Mouse (Mus musculus) hindbrain, embryonic 15.5 days (tissue): ENCODE measurements around the gene Syna. TPM values are rescaled to one million over a fixed set of nuclear protein-coding genes. Genes with fewer than 3 reads are reported as not detected.
A peak's percentile ranks its signal among the peaks of the same experiment; 100 is the strongest.

Experiments used
- ATAC-seq: fragments of 200-750 bp; cut with Nextera tagmentation; 2 replicates; pipeline ENCODE4 v1.8.0; 2017; ENCODE audit warnings: low read depth, moderate number of reproducible peaks, moderate TSS enrichment; ENCODE audit not compliant: low FRiP score
- H3K27ac ChIP-seq: fragments of 300-500 bp; sonication (generic); replicated peaks from 2 replicates; pipeline ENCODE4 v1.5.1; 2015; ENCODE audit warnings: mild to moderate bottlenecking, inconsistent platforms
- H3K27me3 ChIP-seq: fragments of 300-500 bp; sonication (generic); 2 replicates; pipeline ENCODE4 v1.6.1; 2015; ENCODE audit warnings: control low read depth, inconsistent platforms
- H3K36me3 ChIP-seq: fragments of 300-500 bp; sonication (generic); 2 replicates; pipeline ENCODE4 v1.6.1; 2015; ENCODE audit warnings: control low read depth, inconsistent platforms
- H3K4me1 ChIP-seq: fragments of 300-500 bp; sonication (generic); replicated peaks from 2 replicates; pipeline ENCODE4 v1.6.1; 2015; ENCODE audit warnings: control low read depth, inconsistent platforms
- H3K4me2 ChIP-seq: fragments of 300-500 bp; sonication (generic); 2 replicates; pipeline ENCODE4 v1.6.1; 2015; ENCODE audit warnings: moderate library complexity, mild to moderate bottlenecking, inconsistent platforms
- H3K4me3 ChIP-seq: fragments of 300-500 bp; sonication (generic); 2 replicates; pipeline ENCODE4 v1.5.1; 2015; ENCODE audit warnings: mild to moderate bottlenecking, inconsistent platforms
- H3K9ac ChIP-seq: fragments of 300-500 bp; sonication (generic); 2 replicates; pipeline ENCODE4 v1.6.1; 2015; ENCODE audit warnings: inconsistent platforms
- H3K9me3 ChIP-seq: fragments of 300-500 bp; sonication (generic); 2 replicates; pipeline ENCODE4 v1.6.1; 2016; ENCODE audit warnings: control low read depth, inconsistent platforms
- WGBS: fragments of 180-500 bp; shearing (Covaris S2); methylation state at CpG from one replicate; pipeline ENCODE4 v1.1.7; 2015; 5-methylcytosine and 5-hydroxymethylcytosine counted together
- polyA plus RNA-seq: library from polyadenylated mRNA; unstranded; fragments of >200 nt; fragmentation: Nextera tagmentation; extraction: Ambion mirVana; gene quantifications from 2 replicates; pipeline ENCODE4 v1.2.1, GENCODE M21; 2015

The Syna gene
- polyA plus RNA-seq, 1 experiment from 2014 or later = 0.88 TPM

DNA sequence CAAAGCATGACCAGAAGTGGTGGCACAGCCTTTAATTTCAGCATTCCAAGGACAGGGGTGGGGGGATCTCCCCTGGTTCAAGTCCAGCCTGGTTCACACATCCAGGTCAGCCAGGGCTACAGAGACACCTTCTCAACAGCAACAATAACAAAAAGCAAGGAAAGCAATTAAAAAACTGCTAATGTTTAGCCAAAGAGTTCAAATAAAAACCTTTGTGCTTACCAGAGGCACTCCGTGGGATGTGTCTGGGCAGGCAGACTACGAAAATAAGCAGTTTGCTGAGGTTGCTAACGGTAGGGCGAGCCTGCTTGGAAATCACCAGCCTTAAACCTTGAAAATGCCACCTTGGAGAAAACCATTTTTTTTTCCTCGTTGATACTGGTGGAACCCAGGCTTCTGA lies 21.2 kb upstream of the Syna start, which contains the start of gene Rfc2:
Gene Rfc2, plus strand, starts transcription at position 221 of the 400 bp plus-strand sequence.
- no peak within 1 kb of the TSS for H3K9ac ChIP-seq
- no peaks in the 10 kb centered on the region for H3K27me3 ChIP-seq
- H3K9me3 ChIP-seq = no peaks in the 10 kb centered on the region
- no peaks in the 10 kb centered on the region for H3K36me3 ChIP-seq
- H3K4me2 ChIP-seq = no peak within 1 kb of the TSS
- no peak within 1 kb of the TSS for H3K4me3 ChIP-seq
- no peak within 1 kb of the TSS for H3K27ac ChIP-seq
- 84% methylated on average over 5 of the region's 5 CpGs for WGBS
- ATAC-seq = no peak
- H3K4me1 ChIP-seq = peaks cover 14% of the 10 kb centered on the region

DNA sequence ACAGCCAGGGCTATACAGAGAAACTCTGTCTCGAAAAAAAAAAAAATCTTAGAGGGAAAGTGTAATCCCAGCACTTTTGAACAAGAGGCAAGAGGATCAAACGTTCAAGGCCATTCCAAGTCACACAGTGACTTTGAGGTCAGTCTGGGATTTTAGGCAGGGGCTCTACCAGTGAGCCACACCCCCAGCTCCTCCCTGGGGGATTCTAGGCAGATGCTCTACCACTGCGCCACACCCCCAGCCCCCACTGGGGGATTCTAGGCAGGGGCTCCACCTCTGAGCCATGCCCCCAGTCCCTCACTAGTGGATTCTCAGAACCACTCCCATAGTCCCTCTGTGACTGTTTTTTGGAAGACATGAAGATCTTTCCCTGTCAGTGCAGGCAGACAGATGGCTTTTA lies 19.2 kb upstream of the Syna start:
- Histone ChIP-seq H3K27me3 (no peaks in the 10 kb centered on the region), H3K4me2 (no peak overlapping the region), H3K9ac (no peak overlapping the region), H3K4me1 (peaks cover 13% of the 10 kb centered on the region), H3K36me3 (no peaks in the 10 kb centered on the region), H3K9me3 (no peaks in the 10 kb centered on the region), H3K4me3 (no peak overlapping the region), H3K27ac (no peak overlapping the region)
- WGBS = 65% methylated on average over 3 of the region's 3 CpGs
- no peak for ATAC-seq

DNA sequence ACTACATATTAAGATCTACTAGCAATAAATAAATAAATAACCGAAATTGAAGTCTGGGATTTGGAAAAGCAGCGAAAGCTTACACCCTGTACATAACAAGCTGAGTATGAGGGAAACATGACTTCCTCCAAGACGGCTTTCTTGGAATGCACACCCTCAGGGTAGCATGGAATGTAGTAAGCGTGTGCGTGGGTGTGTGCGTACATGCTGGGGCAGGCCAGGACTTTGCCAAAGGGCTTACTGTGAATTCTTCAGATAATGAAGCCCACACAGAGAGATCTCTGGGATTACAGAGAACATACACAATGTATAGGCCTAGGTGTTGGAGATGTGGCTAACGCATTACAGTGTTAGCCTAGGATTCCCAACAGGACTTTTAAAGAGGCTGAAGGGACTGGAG lies 17.6 kb upstream of the Syna start:
- H3K4me1 ChIP-seq = peaks cover 4% of the 10 kb centered on the region
- H3K4me2 ChIP-seq = no peak overlapping the region
- no peaks in the 10 kb centered on the region for H3K9me3 ChIP-seq
- H3K27me3 ChIP-seq = no peaks in the 10 kb centered on the region
- no peak for ATAC-seq
- H3K9ac ChIP-seq = no peak overlapping the region
- H3K36me3 ChIP-seq = no peaks in the 10 kb centered on the region
- no peak overlapping the region for H3K27ac ChIP-seq
- 90% methylated on average over 7 of the region's 7 CpGs for WGBS
- H3K4me3 ChIP-seq = no peak overlapping the region

DNA sequence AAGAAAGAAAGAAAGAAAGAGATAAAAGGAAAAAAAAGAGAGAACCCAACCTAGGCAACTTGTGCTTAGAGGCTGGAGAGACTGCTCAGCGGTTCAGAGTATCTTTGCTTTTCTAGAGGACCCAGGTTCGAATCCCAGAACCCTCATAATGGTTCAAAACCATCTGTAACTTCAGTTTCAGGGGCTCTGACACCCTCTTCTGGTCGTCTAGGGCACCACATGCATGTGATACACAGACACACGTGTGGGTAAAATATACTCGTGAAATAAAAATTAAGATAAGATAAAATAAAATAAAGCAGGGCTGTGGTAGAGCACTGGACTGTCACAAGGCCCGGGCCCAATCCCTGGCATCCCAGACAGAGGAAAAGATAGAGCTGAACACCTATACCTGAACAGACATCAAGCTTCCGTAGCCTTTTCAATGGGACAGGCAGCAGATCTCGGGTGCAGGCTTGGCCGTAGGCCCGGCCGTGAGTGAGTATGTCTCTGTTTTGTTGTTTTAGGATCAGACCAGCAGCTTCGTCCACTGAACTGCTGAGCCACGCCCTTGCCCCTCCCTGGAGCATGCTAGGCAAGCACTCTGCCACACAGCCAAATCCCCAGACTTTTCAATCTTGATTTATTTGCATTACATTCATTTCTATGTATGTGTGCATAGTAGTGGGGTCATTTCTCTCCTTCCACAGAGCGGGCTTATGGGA lies 16.7 kb upstream of the Syna start:
- H3K4me1 ChIP-seq = peaks cover 11% of the 10 kb centered on the region
- H3K4me3 ChIP-seq = no peak overlapping the region
- no peak for ATAC-seq
- WGBS = 84% methylated on average over 14 of the region's 14 CpGs
- H3K9ac ChIP-seq = no peak overlapping the region
- no peak overlapping the region for H3K4me2 ChIP-seq
- H3K27ac ChIP-seq = no peak overlapping the region
- H3K9me3 ChIP-seq = no peaks in the 10 kb centered on the region
- no peaks in the 10 kb centered on the region for H3K27me3 ChIP-seq
- no peaks in the 10 kb centered on the region for H3K36me3 ChIP-seq

DNA sequence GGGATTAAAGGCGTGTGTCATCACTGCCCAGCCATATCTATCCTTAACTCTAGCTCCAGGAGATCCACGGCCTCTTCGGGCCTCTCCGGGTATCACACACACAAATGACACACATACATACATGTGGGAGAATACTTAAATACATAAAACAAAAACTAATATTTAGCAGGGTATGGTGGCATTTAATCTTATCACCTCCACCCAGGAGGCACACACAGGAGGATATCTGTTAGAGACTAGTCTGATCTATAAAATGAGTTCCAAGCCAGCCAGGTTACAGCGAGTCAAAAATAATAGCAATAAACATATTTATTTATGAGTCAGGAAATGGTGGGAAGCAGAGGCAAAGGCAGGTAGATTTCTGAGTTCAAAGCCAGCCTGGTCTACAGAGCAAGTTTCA lies 15.9 kb upstream of the Syna start:
- Histone ChIP-seq H3K9ac (no peak overlapping the region), H3K36me3 (no peaks in the 10 kb centered on the region), H3K27me3 (no peaks in the 10 kb centered on the region), H3K4me3 (no peak overlapping the region), H3K4me1 (peaks cover 16% of the 10 kb centered on the region), H3K27ac (no peak overlapping the region), H3K9me3 (no peaks in the 10 kb centered on the region), H3K4me2 (no peak overlapping the region)
- WGBS = 94% methylated on average over 5 of the region's 5 CpGs
- ATAC-seq = no peak

DNA sequence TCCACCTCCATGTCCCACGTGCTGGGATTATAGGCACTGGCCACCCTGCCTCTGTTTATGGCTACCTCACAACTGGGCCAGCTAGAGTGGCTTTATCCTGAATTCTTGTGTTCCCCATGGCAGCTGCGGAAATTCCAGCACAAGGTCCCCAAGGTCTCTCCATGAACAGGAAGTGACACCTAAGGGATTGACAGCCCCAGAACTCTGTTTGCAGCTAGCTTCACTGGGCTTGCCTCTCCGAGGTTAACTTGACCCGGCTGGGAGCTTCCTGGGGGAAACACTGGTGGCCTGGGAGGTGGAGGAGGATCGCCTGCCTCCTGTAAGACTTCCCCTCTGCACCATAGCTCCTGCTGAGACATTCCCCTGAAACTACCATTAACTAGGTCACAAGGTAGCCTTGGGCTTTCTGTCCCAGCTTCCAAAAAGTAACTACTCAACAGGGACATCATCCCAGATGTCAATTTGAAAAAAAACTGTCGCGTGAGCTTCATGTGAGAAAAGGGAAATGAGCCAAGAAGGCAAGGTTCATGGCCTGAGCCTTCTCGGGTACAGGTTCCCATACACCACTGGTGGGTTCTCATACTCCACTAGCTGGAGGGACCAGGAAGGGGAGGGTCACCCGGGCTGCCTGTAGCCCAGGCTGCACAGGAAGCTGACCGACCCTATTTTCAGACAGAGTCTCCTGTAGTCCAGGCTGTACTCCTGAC lies 12.7 kb upstream of the Syna start:
- Histone ChIP-seq H3K9me3 (no peaks in the 10 kb centered on the region), H3K4me1 (peaks cover 16% of the 10 kb centered on the region), H3K27ac (peak overlapping the region; percentile 86), H3K4me2 (peak overlapping the region; percentile 96), H3K36me3 (no peaks in the 10 kb centered on the region), H3K27me3 (no peaks in the 10 kb centered on the region), H3K4me3 (peak overlapping the region; percentile 59), H3K9ac (peak overlapping the region; percentile 70; the same call in 1 of the 2 replicates)
- WGBS = 42% methylated on average over 10 of the region's 10 CpGs
- ATAC-seq = no peak

DNA sequence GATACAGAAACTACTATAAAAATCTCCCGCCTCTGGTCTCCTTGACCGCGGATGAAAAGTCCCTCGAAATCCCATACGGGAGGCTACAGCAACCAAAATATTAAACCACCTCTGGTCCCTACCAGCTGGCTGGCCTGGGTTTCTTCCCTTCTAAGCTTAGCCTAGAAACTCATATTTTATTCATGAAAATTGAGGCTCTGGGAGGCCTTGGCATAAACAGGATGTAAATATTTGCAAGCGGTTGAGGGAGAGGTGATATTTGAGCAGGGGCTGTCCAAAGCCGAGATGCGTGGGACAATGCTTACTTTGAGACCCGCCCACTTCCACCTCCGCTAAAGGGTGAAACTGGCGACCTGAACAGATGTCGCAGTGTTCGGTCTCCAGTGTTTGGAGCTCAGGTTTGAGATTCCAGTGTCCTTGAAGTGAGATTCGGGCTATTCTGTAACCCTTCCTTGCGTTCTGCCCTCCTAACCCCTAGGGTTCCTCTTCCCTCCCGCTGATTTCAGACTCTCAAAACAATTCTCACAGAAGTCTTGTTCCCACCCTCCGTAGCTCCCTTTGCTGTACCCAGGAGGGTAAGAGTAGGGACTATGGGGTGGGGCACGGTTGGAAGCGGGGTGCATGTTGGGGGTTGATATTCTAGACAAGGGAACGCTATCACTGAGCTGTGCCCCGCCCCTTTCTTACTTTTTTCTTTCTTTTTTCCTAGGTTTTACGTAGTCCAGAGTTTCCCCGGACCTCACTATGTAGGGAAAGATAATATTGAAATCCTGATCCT lies 11.9 kb upstream of the Syna start:
- H3K36me3 ChIP-seq = no peaks in the 10 kb centered on the region
- peak overlapping the region; percentile 86 for H3K27ac ChIP-seq
- peak overlapping the region; percentile 59 for H3K4me3 ChIP-seq
- H3K4me1 ChIP-seq = peaks cover 16% of the 10 kb centered on the region
- peak overlapping the region; percentile 96 for H3K4me2 ChIP-seq
- WGBS = 2% methylated on average over 23 of the region's 23 CpGs
- H3K9ac ChIP-seq = peak overlapping the region; percentile 70
- no peaks in the 10 kb centered on the region for H3K9me3 ChIP-seq
- ATAC-seq = peak; percentile 69
- no peaks in the 10 kb centered on the region for H3K27me3 ChIP-seq

DNA sequence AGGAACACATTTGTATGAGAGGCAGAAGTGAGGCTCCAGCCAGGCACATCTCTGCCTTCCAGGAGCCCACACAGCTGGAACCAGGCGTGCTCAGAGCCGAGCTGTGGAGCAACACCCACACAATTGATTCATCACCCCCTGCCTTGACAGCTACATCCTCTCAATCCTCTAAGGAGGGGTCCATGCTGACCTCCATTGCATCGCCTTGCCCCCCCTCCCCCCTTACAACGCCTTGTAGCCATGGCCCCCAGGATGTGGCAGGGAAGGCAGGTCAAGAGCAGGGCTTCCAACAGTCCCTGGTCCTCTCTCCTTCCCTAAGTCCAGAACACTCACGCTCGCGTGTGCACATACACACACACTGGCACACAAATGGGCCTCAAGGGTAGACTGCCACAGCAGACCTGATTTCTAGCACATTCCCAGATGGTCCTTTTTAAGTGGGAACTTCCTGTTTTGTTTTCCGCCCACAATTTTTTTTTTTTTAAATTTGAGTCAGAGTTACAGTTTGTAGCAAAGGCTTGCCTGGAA lies 9.1 kb upstream of the Syna start:
- no peak overlapping the region for H3K4me3 ChIP-seq
- no peak overlapping the region for H3K9ac ChIP-seq
- H3K27me3 ChIP-seq = no peaks in the 10 kb centered on the region
- 57% methylated on average over 8 of the region's 8 CpGs for WGBS
- ATAC-seq = no peak
- no peaks in the 10 kb centered on the region for H3K9me3 ChIP-seq
- no peaks in the 10 kb centered on the region for H3K36me3 ChIP-seq
- peaks cover 16% of the 10 kb centered on the region for H3K4me1 ChIP-seq
- no peak overlapping the region for H3K4me2 ChIP-seq
- H3K27ac ChIP-seq = no peak overlapping the region

DNA sequence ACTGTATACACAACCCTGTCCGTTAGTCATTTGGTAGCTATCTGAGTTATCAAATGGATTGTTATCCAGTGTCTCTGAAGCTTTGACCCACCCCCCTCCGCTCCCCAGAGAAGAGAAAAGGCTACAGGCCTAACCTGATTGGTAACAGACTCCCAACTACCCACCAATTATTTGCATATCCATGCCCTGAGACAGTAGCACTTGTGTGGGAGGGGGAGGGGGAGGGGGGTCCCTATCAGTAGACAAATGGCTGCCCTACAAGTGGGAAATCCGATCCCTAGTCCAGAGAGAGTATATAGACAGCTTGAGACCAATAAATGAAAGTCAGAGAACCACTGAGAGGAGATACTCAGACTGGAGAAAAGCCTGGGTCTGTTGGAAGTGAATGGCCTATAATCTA lies 8.1 kb upstream of the Syna start:
- no peak overlapping the region for H3K27ac ChIP-seq
- H3K4me1 ChIP-seq = peaks cover 16% of the 10 kb centered on the region
- 77% methylated on average over 3 of the region's 3 CpGs for WGBS
- no peak overlapping the region for H3K4me3 ChIP-seq
- H3K36me3 ChIP-seq = no peaks in the 10 kb centered on the region
- H3K4me2 ChIP-seq = no peak overlapping the region
- no peaks in the 10 kb centered on the region for H3K9me3 ChIP-seq
- no peak for ATAC-seq
- no peak overlapping the region for H3K9ac ChIP-seq
- no peaks in the 10 kb centered on the region for H3K27me3 ChIP-seq

DNA sequence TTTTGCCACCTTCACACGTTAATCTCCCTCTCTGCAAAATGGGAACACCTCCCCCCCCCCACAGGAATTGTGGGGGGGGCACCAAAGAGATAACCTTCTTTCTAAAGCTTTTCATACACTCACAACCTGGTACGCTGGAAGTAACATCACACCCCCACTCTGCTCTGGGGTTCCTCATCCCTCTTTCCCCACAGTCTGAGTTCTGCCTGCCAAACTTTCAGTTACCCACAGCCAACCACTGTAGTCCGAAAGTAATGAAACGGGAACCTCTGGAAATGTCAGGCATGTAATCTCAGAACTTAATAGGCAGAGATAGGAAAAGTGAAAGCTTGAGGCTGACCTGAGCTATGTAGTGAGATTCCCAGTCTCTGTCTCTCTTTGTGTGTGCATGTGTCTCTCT lies 7.5 kb upstream of the Syna start:
- Histone ChIP-seq H3K9ac (no peak overlapping the region), H3K27me3 (no peaks in the 10 kb centered on the region), H3K4me1 (peaks cover 12% of the 10 kb centered on the region), H3K4me2 (no peak overlapping the region), H3K9me3 (no peaks in the 10 kb centered on the region), H3K27ac (no peak overlapping the region), H3K4me3 (no peak overlapping the region), H3K36me3 (no peaks in the 10 kb centered on the region)
- WGBS = 93% methylated on average over 4 of the region's 4 CpGs
- no peak for ATAC-seq

DNA sequence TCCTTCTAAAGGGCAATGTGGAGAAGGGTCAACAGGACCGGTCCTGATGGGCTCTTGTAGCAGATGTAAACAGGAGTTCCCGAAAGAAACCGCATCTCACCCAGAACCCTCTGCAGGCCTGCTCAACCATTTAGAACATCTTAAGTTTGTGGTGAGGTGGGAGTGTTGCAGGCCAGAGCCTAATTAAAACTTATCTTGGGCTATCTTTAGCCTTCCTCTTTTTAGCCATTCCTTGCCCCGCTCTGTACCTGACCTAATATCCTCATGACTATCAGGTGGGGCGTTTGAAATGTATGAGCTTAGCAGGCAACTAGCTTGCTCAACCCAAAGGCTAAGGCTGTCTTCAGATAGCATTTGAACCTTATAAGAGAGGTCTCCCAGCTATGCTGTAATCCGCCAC lies 5.7 kb upstream of the Syna start:
- no peak overlapping the region for H3K9ac ChIP-seq
- no peak overlapping the region for H3K4me3 ChIP-seq
- no peaks in the 10 kb centered on the region for H3K27me3 ChIP-seq
- no peak for ATAC-seq
- H3K27ac ChIP-seq = no peak overlapping the region
- H3K36me3 ChIP-seq = no peaks in the 10 kb centered on the region
- H3K4me2 ChIP-seq = no peak overlapping the region
- no peaks in the 10 kb centered on the region for H3K4me1 ChIP-seq
- WGBS = 97% methylated on average over 6 of the region's 6 CpGs
- no peaks in the 10 kb centered on the region for H3K9me3 ChIP-seq

DNA sequence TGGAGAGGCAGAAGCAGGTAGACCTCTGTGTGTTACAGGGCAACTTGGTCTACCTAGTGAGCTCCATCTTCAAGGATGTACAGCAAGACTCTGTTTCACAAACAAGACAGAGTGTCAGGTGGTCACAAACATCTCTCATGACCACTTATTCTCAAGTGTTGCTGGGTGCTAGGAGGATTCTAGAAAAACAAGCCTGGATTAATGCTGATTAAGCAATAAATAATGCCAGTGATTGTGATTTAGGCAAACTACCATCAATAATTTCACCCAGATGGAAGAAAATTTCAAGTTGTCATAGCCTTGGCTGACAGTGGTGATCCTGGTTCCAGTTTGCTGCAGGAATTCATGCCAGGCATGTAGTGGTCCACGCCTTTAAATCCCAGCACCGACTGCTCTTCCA lies 4.3 kb upstream of the Syna start:
- no peak overlapping the region for H3K4me2 ChIP-seq
- no peak overlapping the region for H3K27ac ChIP-seq
- no peaks in the 10 kb centered on the region for H3K4me1 ChIP-seq
- H3K9me3 ChIP-seq = no peaks in the 10 kb centered on the region
- H3K36me3 ChIP-seq = no peaks in the 10 kb centered on the region
- H3K27me3 ChIP-seq = no peaks in the 10 kb centered on the region
- no peak overlapping the region for H3K9ac ChIP-seq
- no peak overlapping the region for H3K4me3 ChIP-seq
- WGBS = 100% methylated on average over 2 of the region's 2 CpGs
- no peak for ATAC-seq
